Mouse (Mus musculus): ENCODE data around the gene Dach2.

DNA sequence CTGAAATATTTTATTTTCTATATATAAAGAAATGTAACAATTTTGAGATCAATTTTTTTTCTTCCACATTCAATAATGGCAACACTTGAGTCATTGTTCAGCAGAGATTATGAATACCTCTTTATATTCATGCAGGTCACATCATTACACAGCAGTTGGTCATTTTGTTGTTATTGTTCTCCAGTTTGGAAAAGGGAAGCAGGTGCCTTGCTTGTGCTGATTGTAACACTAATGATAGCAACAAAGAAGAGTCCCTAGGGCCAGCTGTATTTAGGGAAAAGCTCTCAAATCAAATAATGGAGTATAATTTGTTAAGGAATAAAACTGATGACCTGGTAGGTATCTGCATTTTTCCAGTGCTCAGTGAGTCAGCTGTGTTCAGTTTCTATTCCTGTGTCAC is 513.1 kb downstream of the Dach2 start:
- TF ChIP-seq CTCF (IDR thresholded peaks at IDR 0.05; ENCODE audit: low read depth, low read length) (no peak), POLR2A (IDR thresholded peaks at IDR 0.05; ENCODE audit: extremely low read depth, insufficient read depth, low read length) (no peak)
